Mouse (Mus musculus) kidney, embryonic 14.5 days (tissue): ENCODE measurements around the gene 4921509C19Rik. TPM values are rescaled to one million over a fixed set of nuclear protein-coding genes. Genes with fewer than 3 reads are reported as not detected.
"Not testable (repeated sequence)": the region's sequence is repeated elsewhere in the genome, so short reads cannot be mapped to it uniquely, and the experiment has no call there.

Experiments
- ATAC-seq: fragments of 200-750 bp; cut with Nextera tagmentation; 2 replicates; pipeline ENCODE4 v1.8.0; 2017; ENCODE audit warnings: moderate number of reproducible peaks, mild to moderate bottlenecking, moderate TSS enrichment, moderate library complexity; ENCODE audit not compliant: low FRiP score, low TSS enrichment
- H3K27ac ChIP-seq: fragments of 300-500 bp; sonication (generic); 2 replicates; pipeline ENCODE4 v1.5.1; 2014; ENCODE audit warnings: low read depth, mild to moderate bottlenecking, low read length, moderate library complexity, mixed read lengths
- H3K27me3 ChIP-seq: fragments of 300-500 bp; sonication (generic); 2 replicates; pipeline ENCODE4 v1.6.1; 2014; ENCODE audit warnings: mild to moderate bottlenecking, low read length; ENCODE audit not compliant: control insufficient read depth, insufficient read depth
- H3K36me3 ChIP-seq: fragments of 300-500 bp; sonication (generic); 2 replicates; pipeline ENCODE4 v1.6.1; 2014; ENCODE audit warnings: low read length, mixed read lengths; ENCODE audit not compliant: control insufficient read depth, insufficient read depth
- H3K4me1 ChIP-seq: fragments of 300-500 bp; sonication (generic); 2 replicates; pipeline ENCODE4 v1.6.1; 2014; ENCODE audit warnings: low read length, mixed read lengths; ENCODE audit not compliant: control insufficient read depth, insufficient read depth
- H3K4me2 ChIP-seq: fragments of 300-500 bp; sonication (generic); replicated peaks from 2 replicates; pipeline ENCODE4 v1.6.1; 2014; ENCODE audit warnings: low read depth, mild to moderate bottlenecking, low read length
- H3K4me3 ChIP-seq: fragments of 300-500 bp; sonication (generic); 2 replicates; pipeline ENCODE4 v1.5.1; 2014; ENCODE audit warnings: mild to moderate bottlenecking, low read length
- H3K9ac ChIP-seq: fragments of 300-500 bp; sonication (generic); 2 replicates; pipeline ENCODE4 v1.6.1; 2014; ENCODE audit warnings: low read depth, mild to moderate bottlenecking, low read length, moderate library complexity
- H3K9me3 ChIP-seq: fragments of 300-500 bp; sonication (generic); 2 replicates; pipeline ENCODE4 v1.6.1; 2016; ENCODE audit warnings: low read length; ENCODE audit not compliant: control insufficient read depth
- WGBS: fragments of 180-500 bp; shearing (Covaris S2); extraction: QIAGEN DNeasy Blood & Tissue Kit; methylation state at CpG from one replicate; pipeline ENCODE4 v1.1.7; 2014; 5-methylcytosine and 5-hydroxymethylcytosine counted together
- polyA plus RNA-seq: library from polyadenylated mRNA; unstranded; fragments of >200 nt; fragmentation: Nextera tagmentation; extraction: Ambion mirVana; gene quantifications from 2 replicates; pipeline ENCODE4 v1.2.1, GENCODE M21; 2014

4921509C19Rik gene
- polyA plus RNA-seq: not detected in 2 replicates

DNA sequence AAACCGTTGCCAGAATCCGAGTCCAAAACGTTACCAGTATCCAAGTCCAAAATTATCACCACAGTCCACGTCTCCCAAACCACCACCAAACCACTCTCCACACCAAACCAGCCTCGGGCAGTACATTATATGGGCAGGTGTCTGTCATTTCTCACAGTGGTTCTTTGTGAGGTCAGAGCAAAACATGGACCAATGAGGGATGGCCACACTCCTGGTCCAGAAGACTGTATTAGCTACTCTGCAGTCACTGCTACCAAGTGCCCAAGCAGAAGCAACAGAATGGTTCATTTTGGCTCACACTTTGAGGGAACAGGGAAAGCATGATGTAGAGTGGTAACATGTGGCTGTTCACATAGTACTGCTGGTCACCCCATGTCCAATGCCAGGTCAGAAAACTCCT lies at the start of gene 4921509C19Rik:
4921509C19Rik (minus strand) TSS at position 101 of the 400 bp plus-strand sequence.
- H3K4me3 ChIP-seq, H3K9me3 ChIP-seq, H3K27ac ChIP-seq, H3K36me3 ChIP-seq, H3K4me1 ChIP-seq, H3K9ac ChIP-seq, H3K4me2 ChIP-seq, H3K27me3 ChIP-seq, ATAC-seq: not testable (repeated sequence)
- 89% methylated on average over 5 of the region's 5 CpGs for WGBS

GRCm38 (mm10) chr2:151525520-151525919 lies 49.6 kb upstream of the 4921509C19Rik start:
- no peak overlapping the region for H3K27ac ChIP-seq

GRCm38 (mm10) chr2:151524324-151525041 lies 48.5 kb upstream of the 4921509C19Rik start:
- no peak overlapping the region for H3K9ac ChIP-seq
- H3K27ac ChIP-seq: no peak overlapping the region
- no peak for ATAC-seq
- peaks cover 3% of the 10 kb centered on the region; the same call in 1 of the 2 replicates for H3K36me3 ChIP-seq
- H3K4me1 ChIP-seq: no peaks in the 10 kb centered on the region
- WGBS: 48% methylated on average over 4 of the region's 4 CpGs
- H3K4me3 ChIP-seq: no peak overlapping the region
- H3K27me3 ChIP-seq: no peaks in the 10 kb centered on the region
- no peak overlapping the region for H3K4me2 ChIP-seq
- no peaks in the 10 kb centered on the region for H3K9me3 ChIP-seq

More at GRCm38 (mm10) chr2:151525520-151525919, 49.6 kb upstream of the 4921509C19Rik start:
- Histone ChIP-seq H3K4me2 (no peak overlapping the region), H3K4me3 (no peak overlapping the region), H3K36me3 (no peaks in the 10 kb centered on the region), H3K4me1 (0 out of 2 replicates have a peak, but pooled peaks cover under 1% of the 10 kb centered on the region), H3K9me3 (no peaks in the 10 kb centered on the region), H3K27me3 (no peaks in the 10 kb centered on the region), H3K9ac (no peak overlapping the region)
- no peak for ATAC-seq
- 79% methylated on average over 2 of the region's 2 CpGs for WGBS

GRCm38 (mm10) chr2:151519000-151519399 lies 43.0 kb upstream of the 4921509C19Rik start:
- H3K4me2 ChIP-seq: no peak overlapping the region
- H3K9me3 ChIP-seq: no peaks in the 10 kb centered on the region
- no peak overlapping the region for H3K27ac ChIP-seq
- WGBS: 94% methylated on average over 2 of the region's 2 CpGs
- no peak overlapping the region for H3K4me3 ChIP-seq
- peaks cover 36% of the 10 kb centered on the region; the same call in 1 of the 2 replicates for H3K36me3 ChIP-seq
- no peaks in the 10 kb centered on the region for H3K27me3 ChIP-seq
- no peak for ATAC-seq
- H3K9ac ChIP-seq: no peak overlapping the region
- H3K4me1 ChIP-seq: no peaks in the 10 kb centered on the region

DNA sequence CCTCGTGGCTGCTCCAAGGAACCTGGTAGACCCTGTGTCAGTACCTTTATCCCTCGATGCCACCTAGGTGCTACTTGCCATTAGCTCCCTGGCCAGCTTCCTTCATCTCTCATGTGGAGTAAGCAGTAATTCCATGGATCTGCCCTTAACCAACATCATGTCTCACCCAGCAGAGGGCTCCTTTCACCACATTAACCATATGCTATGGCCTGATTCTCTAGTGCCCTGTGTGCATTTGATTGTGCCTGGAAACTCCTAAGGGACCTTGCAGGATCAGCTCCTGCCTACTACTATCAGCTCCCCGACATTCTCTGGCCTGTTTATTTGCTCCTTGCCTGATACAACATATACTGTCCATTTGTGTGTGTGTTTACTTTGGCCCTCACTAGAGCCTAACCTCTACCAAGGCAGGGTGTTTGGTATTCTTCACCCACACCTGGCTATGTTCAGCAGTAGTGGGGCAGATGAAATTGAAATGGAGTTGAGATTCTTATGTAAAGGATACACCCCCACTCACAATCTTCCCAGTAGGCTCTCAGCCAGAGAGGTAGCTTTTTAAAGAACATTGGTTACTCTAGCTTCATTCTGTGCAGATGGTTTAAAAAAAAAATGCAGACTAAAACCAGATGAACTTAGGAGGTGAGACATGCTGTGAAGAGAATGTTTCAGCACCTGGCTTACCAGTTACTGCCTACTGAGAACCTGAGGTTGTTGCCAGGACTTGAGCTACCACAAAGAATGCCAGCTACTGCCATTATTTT lies 37.8 kb upstream of the 4921509C19Rik start:
- no peak for ATAC-seq
- Histone ChIP-seq H3K36me3 (peaks cover 79% of the 10 kb centered on the region), H3K9me3 (no peaks in the 10 kb centered on the region), H3K27me3 (no peaks in the 10 kb centered on the region), H3K4me3 (no peak overlapping the region), H3K27ac (no peak overlapping the region), H3K4me2 (no peak overlapping the region), H3K9ac (no peak overlapping the region), H3K4me1 (no peaks in the 10 kb centered on the region)
- WGBS: 83% methylated on average over 3 of the region's 3 CpGs

DNA sequence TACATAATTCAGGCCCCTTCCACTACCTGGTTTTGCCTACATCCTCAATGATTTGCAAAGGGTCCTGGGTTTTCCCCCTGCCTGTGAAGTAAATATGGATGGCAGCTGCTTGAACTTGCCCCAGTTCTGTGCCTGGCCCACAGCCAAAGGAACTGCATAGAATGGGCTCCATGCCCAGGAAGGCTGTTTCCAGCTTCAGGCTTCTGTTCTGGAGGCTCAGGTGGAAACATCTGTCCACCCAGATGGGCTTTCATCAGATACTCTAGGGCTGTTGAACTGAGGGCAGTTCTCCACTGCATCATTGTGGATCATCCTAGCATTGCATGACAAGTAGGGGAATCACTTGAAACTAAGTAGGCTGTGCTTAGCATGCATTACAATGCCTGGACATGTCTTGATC lies 36.2 kb upstream of the 4921509C19Rik start:
- Histone ChIP-seq H3K4me1 (no peaks in the 10 kb centered on the region), H3K4me2 (no peak overlapping the region), H3K4me3 (no peak overlapping the region), H3K9me3 (no peaks in the 10 kb centered on the region), H3K36me3 (peaks cover 85% of the 10 kb centered on the region), H3K27ac (no peak overlapping the region), H3K9ac (no peak overlapping the region), H3K27me3 (no peaks in the 10 kb centered on the region)
- no peak for ATAC-seq

GRCm38 (mm10) chr2:151504226-151504625 lies 28.3 kb upstream of the 4921509C19Rik start:
- 90% methylated on average over 4 of the region's 4 CpGs for WGBS
- Histone ChIP-seq H3K4me3 (no peak overlapping the region), H3K9me3 (no peaks in the 10 kb centered on the region), H3K9ac (no peak overlapping the region), H3K27me3 (no peaks in the 10 kb centered on the region), H3K36me3 (peaks cover 82% of the 10 kb centered on the region), H3K4me1 (no peaks in the 10 kb centered on the region), H3K4me2 (no peak overlapping the region), H3K27ac (no peak overlapping the region)
- ATAC-seq: no peak

- 92% methylated on average over 6 of the region's 6 CpGs for WGBS
- Histone ChIP-seq H3K9ac (no peak overlapping the region), H3K9me3 (no peaks in the 10 kb centered on the region), H3K27me3 (no peaks in the 10 kb centered on the region), H3K4me3 (no peak overlapping the region), H3K4me1 (no peaks in the 10 kb centered on the region), H3K27ac (no peak overlapping the region), H3K4me2 (no peak overlapping the region), H3K36me3 (peaks cover 74% of the 10 kb centered on the region)
- no peak for ATAC-seq
Observed at GRCm38 (mm10) chr2:151500442-151501007, 24.6 kb upstream of the 4921509C19Rik start.

GRCm38 (mm10) chr2:151498358-151498757 lies 22.4 kb upstream of the 4921509C19Rik start:
- H3K27ac ChIP-seq: no peak overlapping the region
- peaks cover 5% of the 10 kb centered on the region; the same call in 1 of the 2 replicates for H3K4me1 ChIP-seq
- H3K9ac ChIP-seq: no peak overlapping the region
- H3K4me3 ChIP-seq: no peak overlapping the region
- H3K9me3 ChIP-seq: no peaks in the 10 kb centered on the region
- H3K4me2 ChIP-seq: no peak overlapping the region
- ATAC-seq: no peak
- peaks cover 55% of the 10 kb centered on the region for H3K36me3 ChIP-seq
- 67% methylated on average over 3 of the region's 3 CpGs for WGBS
- H3K27me3 ChIP-seq: no peaks in the 10 kb centered on the region
